Mouse (Mus musculus) small intestine, adult 2 months (tissue): ENCODE results near the gene Dtnbp1.

ENCODE experiments used
- CTCF ChIP-seq: fragments of 200-500 bp; IDR thresholded peaks from 2 replicates; pipeline ENCODE4 v1.5.1; 2012; ENCODE audit warnings: low read depth, mild to moderate bottlenecking, control low read depth, inconsistent platforms, low read length, moderate library complexity, mixed read lengths; ENCODE audit not compliant: insufficient replicate concordance, insufficient read length; ENCODE audit errors: extremely low read depth
- POLR2A ChIP-seq: fragments of 200-500 bp; IDR thresholded peaks from 2 replicates; pipeline ENCODE4 v1.6.1; 2012; ENCODE audit warnings: low read depth, mild to moderate bottlenecking, control low read depth, inconsistent platforms, low read length, moderate library complexity

- TF ChIP-seq CTCF (no peak), POLR2A (no peak)
These were observed 32.8 kb upstream of the Dtnbp1 start for GRCm38 (mm10) chr13:45034759-45035158.
